ENCODE assay signal across 17 mouse cellular contexts in genomic region chr2:11427596-11427995, GRCm38 (mm10).
"Had no signal": no experiment of that assay in that cellular context is flagged by ENCODE, and none has a peak within 500 bp of the region (broad histone marks: within the 10 kb centered on the region; RNA-seq: fewer than 3 reads in every experiment).

No protein-coding gene starts in this region.

- H3K4me3 ChIP-seq: neural tube, embryonic 12.5 days; neural tube, embryonic 13.5 days; neural tube, embryonic 15.5 days; stomach, embryonic 15.5 days had no signal

- H3K9ac ChIP-seq: neural tube, embryonic 12.5 days; neural tube, embryonic 13.5 days; neural tube, embryonic 15.5 days; stomach, embryonic 15.5 days had no signal

- H3K27ac ChIP-seq: neural tube, embryonic 12.5 days; neural tube, embryonic 13.5 days; neural tube, embryonic 15.5 days; stomach, embryonic 15.5 days; stomach, postnatal 0 days had no signal

- H3K4me1 ChIP-seq: neural tube, embryonic 13.5 days had no signal

- H3K4me2 ChIP-seq: neural tube, embryonic 12.5 days; neural tube, embryonic 13.5 days; neural tube, embryonic 15.5 days; stomach, embryonic 15.5 days had no signal

- H3K9me3 ChIP-seq: neural tube, embryonic 12.5 days; neural tube, embryonic 13.5 days; neural tube, embryonic 15.5 days; stomach, embryonic 15.5 days had no signal

- H3K36me3 ChIP-seq: neural tube, embryonic 12.5 days; neural tube, embryonic 13.5 days; neural tube, embryonic 15.5 days; stomach, embryonic 15.5 days had no signal

- H3K27me3 ChIP-seq: neural tube, embryonic 12.5 days; neural tube, embryonic 13.5 days; neural tube, embryonic 15.5 days; stomach, embryonic 15.5 days had no signal

- DNase-seq: retina, postnatal 1 day; right cerebral cortex, adult 18-20 months; right cerebral cortex, postnatal 14 days; right cerebral cortex, postnatal 25 days; right cerebral cortex, postnatal 4 days; spleen, adult 18-20 months; thymus, adult 18-20 months; thymus, adult 2 months; thymus, postnatal 14 days; thymus, postnatal 25 days; thymus, postnatal 36 days; thymus, postnatal 4 days had no signal
